Comparison of ENCODE assay signal across 18 mouse cellular contexts in the genomic region with DNA sequence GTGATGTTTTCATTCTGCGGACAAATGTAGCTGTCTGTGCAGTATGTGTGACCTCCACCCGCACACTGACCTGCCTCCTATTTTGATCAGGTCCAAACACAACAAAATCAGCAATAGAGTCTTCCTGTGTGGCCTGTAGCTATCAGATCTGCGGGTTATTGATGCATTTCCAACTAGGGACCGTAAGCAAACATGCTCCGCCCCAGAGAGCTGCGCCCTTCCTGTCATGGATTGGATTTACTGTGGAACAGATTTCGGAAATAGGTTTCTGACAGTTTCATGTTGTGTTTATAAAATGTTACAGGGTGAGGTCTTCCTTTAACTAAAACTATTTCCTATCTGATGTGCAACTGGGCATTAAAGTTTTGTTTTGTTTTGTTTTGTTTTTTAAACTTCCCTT.
DNase-seq lines count a peak whose midpoint lies in the region; ATAC-seq and TF ChIP-seq lines count a peak whose summit lies in the region.
"Had no signal": no experiment of that assay in that cellular context is flagged by ENCODE, and none has a peak within 500 bp of the region (broad histone marks: within the 10 kb centered on the region; RNA-seq: fewer than 3 reads in every experiment).

No protein-coding gene starts in this region.

- TF ChIP-seq CTCF in bone marrow macrophage, adult 2 months (IDR thresholded peaks at IDR 0.05; ENCODE audit: low read depth, low read length): no peak

- TF ChIP-seq POLR2A in bone marrow macrophage, adult 2 months (IDR thresholded peaks at IDR 0.05; ENCODE audit: borderline replicate concordance, low read depth, low read length): no peak

- 0 out of 2 replicates have a peak, but pooled peaks cover 5% of the 10 kb centered on the region for H3K36me3 ChIP-seq in kidney, embryonic 15.5 days
- H3K36me3 ChIP-seq in lung, embryonic 16.5 days (ENCODE audit: control insufficient read depth, insufficient read depth, low read length): 0 out of 2 replicates have a peak, but pooled peaks cover 2% of the 10 kb centered on the region
- no peaks in the 10 kb centered on the region; the same call in 1 of the 2 replicates for H3K36me3 ChIP-seq in hindbrain, embryonic 12.5 days
- H3K36me3 ChIP-seq: neural tube, embryonic 15.5 days had no signal

- peak; percentile 46; the same call in 1 of the 2 replicates for ATAC-seq in kidney, embryonic 15.5 days (replicated peaks; ENCODE audit: low FRiP score)
- ATAC-seq in lung, embryonic 16.5 days (ENCODE audit: low read depth): peak; percentile 37; the same call in 1 of the 2 replicates
- ATAC-seq in hindbrain, embryonic 12.5 days (ENCODE audit: low FRiP score): no peak
- ATAC-seq: activated CD4-positive, CD25-positive, alpha-beta regulatory T cell, adult 4 months; hindbrain, postnatal 0 days; liver, postnatal 0 days had no signal

- H3K4me2 ChIP-seq in kidney, embryonic 15.5 days: 0 out of 2 replicates have a peak overlapping the region, but pooled peaks have one; percentile 27
- no peak overlapping the region for H3K4me2 ChIP-seq in lung, embryonic 16.5 days (ENCODE audit: low read depth, low read length)
- no peak overlapping the region for H3K4me2 ChIP-seq in hindbrain, embryonic 12.5 days (replicated peaks)
- H3K4me2 ChIP-seq: embryonic facial prominence, embryonic 12.5 days; limb, embryonic 13.5 days; midbrain, embryonic 11.5 days; neural tube, embryonic 15.5 days had no signal

- no peak overlapping the region for H3K4me3 ChIP-seq in bone marrow macrophage, adult 2 months (ENCODE audit: insufficient read depth, low read length)
- H3K4me3 ChIP-seq in kidney, embryonic 15.5 days (replicated peaks): no peak overlapping the region
- H3K4me3 ChIP-seq in lung, embryonic 16.5 days (ENCODE audit: low read length): no peak overlapping the region
- H3K4me3 ChIP-seq in hindbrain, embryonic 12.5 days: no peak overlapping the region
- H3K4me3 ChIP-seq: embryonic facial prominence, embryonic 12.5 days; limb, embryonic 13.5 days; neural tube, embryonic 15.5 days had no signal

- WGBS in kidney, embryonic 15.5 days: 40% methylated on average over 7 of the region's 7 CpGs
- 59% methylated on average over 7 of the region's 7 CpGs for WGBS in lung, embryonic 16.5 days
- WGBS in hindbrain, embryonic 12.5 days: 87% methylated on average over 7 of the region's 7 CpGs

- H3K9me3 ChIP-seq in kidney, embryonic 15.5 days (replicated peaks): no peaks in the 10 kb centered on the region
- H3K9me3 ChIP-seq in lung, embryonic 16.5 days (ENCODE audit: control insufficient read depth, low read length): no peaks in the 10 kb centered on the region
- no peaks in the 10 kb centered on the region for H3K9me3 ChIP-seq in hindbrain, embryonic 12.5 days (replicated peaks)
- H3K9me3 ChIP-seq: embryonic facial prominence, embryonic 12.5 days; limb, embryonic 13.5 days; neural tube, embryonic 15.5 days had no signal

- H3K27ac ChIP-seq in bone marrow macrophage, adult 2 months (ENCODE audit: insufficient read depth, low read depth, low read length): peak overlapping the region; percentile 18
- 0 out of 2 replicates have a peak overlapping the region, but pooled peaks have one; percentile 22 for H3K27ac ChIP-seq in kidney, embryonic 15.5 days
- H3K27ac ChIP-seq in lung, embryonic 16.5 days (ENCODE audit: low read length): peak overlapping the region; percentile 67; the same call in 1 of the 2 replicates
- no peak overlapping the region for H3K27ac ChIP-seq in hindbrain, embryonic 12.5 days
- H3K27ac ChIP-seq: embryonic facial prominence, embryonic 12.5 days; hindbrain, postnatal 0 days; limb, embryonic 13.5 days; neural tube, embryonic 15.5 days had no signal

- no peaks in the 10 kb centered on the region for H3K27me3 ChIP-seq in kidney, embryonic 15.5 days
- H3K27me3 ChIP-seq in lung, embryonic 16.5 days (ENCODE audit: control insufficient read depth, insufficient read depth, low read depth, low read length): no peaks in the 10 kb centered on the region
- H3K27me3 ChIP-seq in hindbrain, embryonic 12.5 days: no peaks in the 10 kb centered on the region
- H3K27me3 ChIP-seq: embryonic facial prominence, embryonic 12.5 days; limb, embryonic 13.5 days; neural tube, embryonic 15.5 days had no signal

- H3K4me1 ChIP-seq in bone marrow macrophage, adult 2 months (ENCODE audit: control insufficient read depth, insufficient read depth, low read length): peaks cover 17% of the 10 kb centered on the region
- peaks cover 14% of the 10 kb centered on the region for H3K4me1 ChIP-seq in kidney, embryonic 15.5 days
- H3K4me1 ChIP-seq in lung, embryonic 16.5 days (replicated peaks; ENCODE audit: control insufficient read depth, insufficient read depth, low read length): peaks cover 6% of the 10 kb centered on the region; the same call in 1 of the 2 replicates
- H3K4me1 ChIP-seq in hindbrain, embryonic 12.5 days: no peaks in the 10 kb centered on the region

- peak; percentile 35 to 64 for DNase-seq in heart, adult 18-20 months
- DNase-seq in heart, postnatal 25 days (ENCODE audit: low spot score): no peak
- no peak for DNase-seq in urinary bladder, postnatal 14 days (ENCODE audit: low spot score)
- no peak for DNase-seq in retina, postnatal 1 day
- DNase-seq: cerebellum, postnatal 36 days; gastrocnemius, postnatal 36 days; liver, postnatal 0 days; thymus, postnatal 25 days had no signal

- H3K9ac ChIP-seq in kidney, embryonic 15.5 days: no peak overlapping the region
- no peak overlapping the region for H3K9ac ChIP-seq in lung, embryonic 16.5 days (ENCODE audit: low read length)
- H3K9ac ChIP-seq in hindbrain, embryonic 12.5 days: no peak overlapping the region
- H3K9ac ChIP-seq: embryonic facial prominence, embryonic 12.5 days; limb, embryonic 13.5 days; liver, postnatal 0 days; neural tube, embryonic 15.5 days had no signal

- intact Hi-C loops in heart, postnatal 25 days (cut with DNase I): no loop called here

Comparison
In these comparisons a context has a peak if more than half of its experiments do, and no peak if none do; other contexts are left out.
1. DNase-seq: peak in heart, adult 18-20 months (2 of 2); none in heart, postnatal 25 days (single experiment), urinary bladder, postnatal 14 days (single experiment) and retina, postnatal 1 day (single experiment).